Mouse (Mus musculus) cerebellum, adult 8-10 months (tissue): ENCODE data around the gene 4931428F04Rik.
"Not testable (repeated sequence)": the region's sequence is repeated elsewhere in the genome, so short reads cannot be mapped to it uniquely, and the experiment has no call there.

Experiments used
- DNase-seq: peaks from one replicate; pipeline ENCODE4 v3.0.0; 2022

The 4931428F04Rik gene

DNA sequence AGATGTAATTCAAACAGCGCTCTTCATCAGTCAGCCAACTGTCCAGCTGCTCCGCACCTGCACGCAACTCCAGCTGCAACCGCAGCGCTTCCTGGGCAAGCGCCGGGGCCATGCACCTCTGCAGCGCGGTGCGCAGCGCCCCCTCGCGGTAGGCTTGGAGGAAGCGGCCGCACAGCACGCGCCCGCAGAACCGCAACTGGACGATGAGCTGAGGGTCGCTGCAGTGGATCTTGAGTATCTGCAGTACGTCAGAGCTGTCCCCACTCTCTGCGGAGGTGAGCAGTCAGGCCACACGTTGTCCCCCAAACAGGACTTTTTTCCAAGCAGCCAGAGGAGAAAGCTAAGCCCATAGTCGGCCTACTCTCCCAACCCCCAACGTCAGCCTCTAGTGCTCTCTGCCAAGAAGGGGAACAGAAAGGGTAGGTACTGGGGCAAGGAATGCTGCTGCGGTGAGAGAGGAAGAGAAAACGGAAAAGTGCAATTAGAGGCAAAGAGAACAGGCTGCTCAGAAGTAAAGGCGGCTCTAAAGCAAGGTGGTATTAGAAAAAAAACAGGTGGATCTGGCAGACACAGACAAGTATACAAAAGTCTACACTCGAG is 29.8 kb downstream of the 4931428F04Rik start:
- peak; percentile 75 for DNase-seq

GRCm38 (mm10) chr8:105258911-105259720 is 30.5 kb downstream of the 4931428F04Rik start:
- peak; percentile 26 for DNase-seq

DNA sequence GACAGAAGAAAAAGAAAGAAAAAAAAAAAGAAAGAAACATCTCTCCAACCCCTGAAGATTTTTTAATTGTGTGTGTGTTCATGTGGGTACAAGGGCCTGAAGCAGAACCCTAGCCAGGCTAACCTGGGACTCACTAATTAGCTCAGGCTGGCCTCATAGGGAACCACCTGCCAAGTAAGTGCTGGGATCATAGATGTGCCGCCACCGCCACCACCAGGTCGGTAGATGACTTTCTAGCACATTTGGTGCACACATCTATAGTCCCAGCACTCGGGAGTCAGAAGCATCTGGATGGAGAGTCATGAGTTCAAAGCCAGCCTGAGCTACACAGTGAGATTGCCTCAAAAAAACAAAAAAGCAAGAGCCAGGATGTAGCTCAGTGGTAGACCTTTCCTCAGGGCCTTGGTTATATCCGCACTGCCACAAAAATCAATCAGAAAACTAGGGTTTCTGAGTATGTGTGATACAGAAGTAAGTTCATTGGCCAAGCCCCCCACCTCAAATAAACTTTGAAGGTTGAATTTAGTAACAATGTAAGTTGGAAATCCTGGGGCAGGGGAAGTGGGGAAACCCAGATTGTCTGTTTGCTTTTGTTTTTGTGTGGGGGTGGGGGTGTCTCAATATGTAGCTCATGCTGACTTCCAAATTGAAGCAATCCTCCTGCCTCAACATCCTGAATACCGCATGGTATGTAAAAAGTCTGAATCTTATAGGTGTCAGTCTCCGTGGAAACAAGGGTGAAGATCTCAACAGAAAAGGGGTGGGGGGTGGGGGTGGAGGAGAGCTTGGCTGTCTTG is 32.1 kb downstream of the 4931428F04Rik start:
- DNase-seq, result no peak

DNA sequence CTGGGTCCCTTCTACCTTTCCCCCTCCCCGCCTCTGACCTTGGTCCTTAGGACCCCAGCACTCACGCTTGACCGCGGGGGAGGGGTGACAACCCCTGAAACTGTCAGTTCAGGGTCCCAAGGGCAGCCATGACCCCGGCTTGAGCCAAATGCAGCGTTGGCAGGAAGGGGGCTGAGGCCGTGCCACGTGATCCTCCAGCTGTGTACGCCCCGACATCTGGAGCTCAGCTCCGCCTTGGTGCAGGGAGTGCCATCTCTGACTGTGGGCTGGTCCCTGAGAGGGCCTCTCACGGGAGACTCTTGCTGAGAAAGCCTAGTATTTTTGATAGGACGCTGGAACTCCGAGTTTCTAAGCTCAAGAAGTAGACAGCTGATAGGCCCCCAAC is 34.7 kb downstream of the 4931428F04Rik start, which contains the start of gene B3gnt9:
TSS of gene B3gnt9 (minus strand) at position 188 of the 385 bp plus-strand sequence.
- no peak for DNase-seq

DNA sequence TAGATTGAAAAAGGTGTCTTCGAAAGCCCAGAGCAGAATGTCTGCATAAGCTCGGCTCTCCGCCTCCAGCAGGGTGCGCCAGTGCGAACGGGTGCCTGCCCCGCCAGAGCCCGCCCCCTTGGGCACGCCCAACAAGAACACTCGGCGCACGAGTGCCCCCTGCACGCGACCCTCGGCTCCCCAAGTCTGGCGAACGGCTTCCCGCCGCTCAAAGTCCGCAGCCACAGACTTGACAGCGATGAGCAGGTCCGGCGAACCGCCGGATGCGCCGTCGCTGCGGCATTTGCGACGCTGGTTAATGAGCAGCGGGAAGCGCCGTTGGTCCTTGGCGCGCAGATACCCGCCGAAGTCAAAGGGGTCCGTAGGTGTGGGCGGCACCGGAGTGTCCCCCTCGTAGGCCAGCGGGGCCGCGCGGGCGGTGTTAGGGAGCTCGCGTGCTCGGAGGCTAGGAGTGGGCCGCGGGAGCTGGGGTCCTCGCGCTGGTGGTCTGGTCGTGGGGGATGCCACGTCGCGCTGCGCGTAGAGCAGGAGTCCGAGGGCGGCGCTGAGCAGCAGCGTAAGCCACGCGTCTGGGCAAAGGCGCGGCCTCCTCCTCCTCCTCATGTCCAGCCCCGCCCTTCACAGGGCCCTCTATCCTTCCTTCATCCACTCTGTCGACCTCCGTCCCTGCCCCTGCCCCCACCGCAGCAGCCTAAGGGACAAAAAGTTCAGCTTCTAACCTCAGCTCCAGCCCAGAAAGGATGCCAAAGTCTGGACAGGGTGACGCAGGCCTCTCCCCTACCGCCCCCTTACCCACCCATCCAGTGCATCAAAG is 35.3 kb downstream of the 4931428F04Rik start:
- peak; percentile 77 for DNase-seq

DNA sequence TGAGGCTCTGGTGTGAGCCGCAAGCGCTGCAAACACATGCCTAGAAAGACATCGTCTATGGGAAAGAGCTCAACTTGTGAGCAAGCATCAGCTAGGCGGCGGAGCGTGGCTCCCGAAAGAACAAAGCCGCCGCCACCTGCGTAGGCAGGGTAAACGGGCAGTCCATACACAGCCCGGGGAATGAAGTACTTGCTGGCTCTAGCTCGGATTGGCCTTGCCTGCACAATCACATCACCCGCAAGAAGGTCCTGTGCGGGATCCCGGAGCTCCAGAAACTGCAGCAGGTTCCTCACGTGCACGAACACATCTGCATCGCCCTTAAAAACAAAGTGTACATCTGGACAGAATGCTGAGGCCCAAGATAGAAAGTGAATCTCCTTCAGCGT is 35.9 kb downstream of the 4931428F04Rik start:
- DNase-seq, result no peak

DNA sequence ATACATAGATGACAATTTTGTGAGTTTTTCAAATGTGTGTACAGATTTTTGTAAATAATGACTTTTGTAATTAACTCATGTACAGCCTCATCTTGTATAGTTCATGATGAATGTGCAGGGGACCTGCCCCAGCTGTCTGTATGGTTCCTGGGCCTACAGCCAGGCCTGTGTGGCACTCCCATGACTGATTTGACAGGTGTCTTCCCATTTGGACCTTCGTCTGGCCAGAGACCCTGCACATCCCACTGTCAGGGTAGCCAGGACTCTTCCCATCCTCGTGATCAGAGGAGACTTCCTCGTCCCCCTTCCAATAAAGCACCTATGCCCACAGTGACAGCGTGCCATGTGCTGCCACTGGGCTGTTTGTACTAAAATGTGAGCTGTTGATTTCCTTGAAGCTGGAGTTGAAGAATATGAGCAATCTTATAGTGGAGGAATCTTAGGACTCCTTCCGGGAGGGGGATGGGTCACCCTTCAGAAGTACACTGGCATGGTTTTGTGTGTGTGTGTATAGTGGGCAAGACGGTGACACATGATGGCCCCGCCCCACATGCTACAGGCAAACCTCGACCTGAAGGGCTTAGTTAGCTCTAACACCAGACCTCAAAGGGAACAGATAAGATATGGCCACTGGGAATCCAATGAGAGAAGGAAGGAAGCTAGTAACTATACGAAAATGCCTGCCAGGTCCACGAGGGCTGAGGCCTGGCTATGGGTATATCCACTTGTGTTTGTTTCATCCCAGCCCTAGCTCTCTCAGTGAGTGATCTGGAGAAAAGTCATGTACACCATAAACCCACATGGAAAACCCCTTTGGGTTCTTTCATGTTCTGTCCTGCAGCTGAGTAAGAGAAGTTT is 36.8 kb downstream of the 4931428F04Rik start:
- no peak for DNase-seq

DNA sequence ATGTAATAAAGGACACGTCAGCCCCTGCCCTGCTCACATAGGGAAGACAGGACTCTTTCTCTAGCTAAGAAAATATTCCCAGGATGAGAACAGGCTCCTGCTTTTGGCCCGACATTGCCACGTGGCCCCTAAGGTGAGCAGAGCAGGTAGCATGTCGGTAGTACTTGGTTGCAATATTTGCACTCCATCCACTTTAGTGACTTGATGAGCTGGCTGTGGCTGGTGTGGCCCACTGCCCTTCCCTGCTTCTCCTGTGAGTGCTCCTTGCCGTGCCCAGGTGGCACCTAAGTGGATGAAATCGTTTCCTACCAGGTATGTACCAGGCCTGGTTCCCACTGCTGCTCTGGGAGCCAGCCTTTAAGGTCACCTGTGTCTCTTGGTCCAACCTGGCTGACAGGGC is 37.7 kb downstream of the 4931428F04Rik start:
- no peak for DNase-seq

- no peak for DNase-seq
Measured at GRCm38 (mm10) chr8:105241016-105241415, 48.6 kb downstream of the 4931428F04Rik start.

DNA sequence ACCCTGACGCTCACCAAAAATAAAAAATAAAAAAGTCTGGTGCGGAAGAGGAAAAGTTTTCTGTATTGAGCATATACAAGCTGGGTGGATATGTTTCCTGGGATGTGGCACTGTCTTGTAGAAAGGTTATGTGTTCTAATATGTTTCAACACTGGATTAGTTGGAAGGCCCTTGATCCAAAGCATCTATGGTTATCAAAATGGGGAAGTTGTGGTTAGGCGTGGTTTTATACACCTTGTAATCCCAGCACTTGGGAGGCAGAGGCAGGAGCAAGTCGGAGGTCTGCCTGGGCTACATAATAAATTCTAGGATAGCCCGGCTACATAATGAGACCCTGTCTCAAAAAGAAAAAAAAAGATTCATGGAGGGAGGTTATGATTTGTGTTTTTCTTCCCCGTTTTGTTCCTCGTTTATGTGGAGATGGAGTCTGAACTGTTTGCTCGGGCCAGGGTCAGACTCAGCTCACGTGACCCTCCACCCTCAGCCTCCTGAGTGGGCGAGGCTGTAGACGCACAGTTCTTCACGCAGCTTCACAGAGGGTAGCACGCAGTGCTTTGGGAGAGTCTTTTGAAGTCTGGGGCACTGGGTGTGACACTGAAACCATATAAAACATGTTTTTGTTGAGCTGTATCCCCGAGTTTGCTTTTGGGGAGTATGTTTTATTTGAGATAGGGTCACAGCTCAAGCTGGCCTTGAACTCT is 52.1 kb downstream of the 4931428F04Rik start:
- DNase-seq, result no peak

DNA sequence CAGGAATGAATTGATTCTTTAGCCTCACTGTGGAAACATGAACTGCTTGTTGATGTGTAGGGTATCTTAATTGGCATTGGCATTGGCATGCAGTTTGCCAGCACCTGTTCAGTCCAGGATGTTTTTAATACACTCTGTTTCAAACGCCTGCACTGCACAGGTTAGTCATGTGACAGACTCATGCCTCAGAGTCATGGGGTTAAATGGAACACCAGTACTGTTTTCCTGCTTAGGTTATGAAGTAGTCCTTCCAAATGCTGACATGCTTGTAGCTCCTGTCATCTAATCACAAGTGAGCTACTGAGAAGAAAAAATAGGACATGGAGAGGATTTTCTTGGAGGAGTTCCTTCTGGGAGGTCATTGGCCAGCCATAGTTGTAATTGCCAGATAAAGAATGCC is 54.5 kb downstream of the 4931428F04Rik start:
- DNase-seq, result no peak

- no peak for DNase-seq
Measured at GRCm38 (mm10) chr8:105233126-105233935, 56.3 kb downstream of the 4931428F04Rik start.

GRCm38 (mm10) chr8:105232321-105232693 is 57.4 kb downstream of the 4931428F04Rik start:
- DNase-seq, result not testable (repeated sequence)

- DNase-seq, result no peak
Measured at GRCm38 (mm10) chr8:105231503-105232320, 58.0 kb downstream of the 4931428F04Rik start.
